Mouse (Mus musculus) ES-Bruce4 (cell line): ENCODE results near the gene Tssk4. TPM values are rescaled to one million over a fixed set of nuclear protein-coding genes. Genes with fewer than 3 reads are reported as not detected.

ENCODE experiments used
- H3K27ac ChIP-seq: 2 replicates; pipeline ENCODE4 v1.5.1; 2012; ENCODE audit warnings: low read length, inconsistent platforms; ENCODE audit not compliant: insufficient read depth
- H3K27me3 ChIP-seq: 2 replicates; pipeline ENCODE4 v1.6.1; 2012; ENCODE audit warnings: mild to moderate bottlenecking, low read length, inconsistent platforms; ENCODE audit not compliant: control insufficient read depth, poor library complexity, insufficient read depth, severe bottlenecking
- H3K36me3 ChIP-seq: 2 replicates; pipeline ENCODE4 v1.6.1; 2012; ENCODE audit warnings: inconsistent platforms, mild to moderate bottlenecking, low read length, moderate library complexity; ENCODE audit not compliant: control insufficient read depth, poor library complexity, insufficient read depth, severe bottlenecking
- H3K4me1 ChIP-seq: one replicate; pipeline ENCODE4 v1.8.1; 2011; ENCODE audit warnings: low read length; ENCODE audit not compliant: control insufficient read depth, insufficient read depth
- H3K4me3 ChIP-seq: 2 replicates; pipeline ENCODE4 v1.5.1; 2011; ENCODE audit warnings: low read depth, mild to moderate bottlenecking, low read length
- H3K9ac ChIP-seq: 2 replicates; pipeline ENCODE4 v1.6.1; 2012; ENCODE audit warnings: low read depth, mild to moderate bottlenecking, inconsistent platforms; ENCODE audit not compliant: poor library complexity, severe bottlenecking
- H3K9me3 ChIP-seq: replicated peaks from 2 replicates; pipeline ENCODE4 v1.6.1; 2012; ENCODE audit warnings: mild to moderate bottlenecking, low read length, inconsistent platforms; ENCODE audit not compliant: control insufficient read depth, poor library complexity, insufficient read depth, severe bottlenecking
- CTCF ChIP-seq: IDR thresholded peaks from one replicate; pipeline ENCODE4 v1.8.1; 2011; ENCODE audit warnings: low read depth, low read length
- EP300 ChIP-seq: IDR thresholded peaks from 2 replicates; pipeline ENCODE4 v1.6.1; 2011; ENCODE audit warnings: low read depth, low read length; ENCODE audit not compliant: insufficient read depth
- POLR2A ChIP-seq: IDR thresholded peaks from one replicate; pipeline ENCODE4 v1.8.1; 2011; ENCODE audit warnings: low read length; ENCODE audit not compliant: insufficient read depth
- polyA plus RNA-seq: library from polyadenylated mRNA; stranded (reverse); fragments of >200 nt; gene quantifications from 2 replicates; pipeline ENCODE4 v1.2.4, GENCODE M21; 2011; ENCODE audit warnings: low read depth; ENCODE audit not compliant: missing spikeins, insufficient read depth, insufficient read length

Tssk4 gene
- polyA plus RNA-seq, 1 experiment, result not detected

DNA sequence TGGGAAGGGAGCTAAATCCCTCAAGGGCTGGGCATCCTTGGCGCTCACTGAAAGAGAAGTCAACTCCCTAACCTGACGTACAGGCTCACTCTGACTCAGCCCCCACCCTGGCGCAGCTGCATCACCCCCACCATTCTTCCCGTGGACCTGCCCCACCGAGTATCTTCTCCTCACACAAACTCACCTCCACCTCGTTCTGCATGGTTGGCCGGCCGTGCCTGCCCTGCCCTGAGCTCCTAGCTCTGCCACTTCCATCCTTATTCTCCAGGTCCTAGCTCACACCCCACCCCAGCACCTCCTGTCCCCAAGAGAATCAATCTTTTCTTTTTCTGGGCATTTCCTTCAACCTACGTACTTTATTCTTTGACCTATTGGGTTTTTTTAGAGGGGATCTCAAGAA lies 51.1 kb downstream of the Tssk4 start:
- H3K27ac ChIP-seq, result no peak overlapping the region
- no peaks in the 10 kb centered on the region for H3K4me1 ChIP-seq
- peaks cover 3% of the 10 kb centered on the region; the same call in 1 of the 2 replicates for H3K36me3 ChIP-seq
- no peaks in the 10 kb centered on the region for H3K9me3 ChIP-seq
- H3K27me3 ChIP-seq, result no peaks in the 10 kb centered on the region
- TF ChIP-seq CTCF, result no peak
- TF ChIP-seq POLR2A, result no peak
- TF ChIP-seq EP300, result no peak
- no peak overlapping the region for H3K4me3 ChIP-seq
- H3K9ac ChIP-seq, result no peak overlapping the region

Other genes starting within 250 kb of the Tssk4 start
- gene Dhrs4, start 171.4 kb upstream of the Tssk4 start, polyA plus RNA-seq, result 24.8 and 29.6 TPM in 2 replicates
- gene Carmil3, start 159.5 kb upstream of the Tssk4 start, polyA plus RNA-seq, result 7.5 and 9.9 TPM in 2 replicates
- gene Cpne6, start 139.7 kb upstream of the Tssk4 start, polyA plus RNA-seq, result not detected in 2 replicates
- not detected in 2 replicates for gene Nrl, start 125.2 kb upstream of the Tssk4 start, polyA plus RNA-seq
- gene Pck2, start 109.9 kb upstream of the Tssk4 start, polyA plus RNA-seq, result 18.0 and 21.2 TPM in 2 replicates
- gene Dcaf11, start 90.2 kb upstream of the Tssk4 start, polyA plus RNA-seq, result 25.6 and 34.7 TPM in 2 replicates
- gene A730061H03Rik, start 89.8 kb upstream of the Tssk4 start, polyA plus RNA-seq, result not detected in 2 replicates
- gene Fitm1, start 74.6 kb upstream of the Tssk4 start, polyA plus RNA-seq, result 1.5 TPM in 1 of 2 replicates, not detected in the other
- 188 and 199 TPM in 2 replicates for gene Psme1, start 72.1 kb upstream of the Tssk4 start, polyA plus RNA-seq
- gene Emc9, start 64.9 kb upstream of the Tssk4 start, polyA plus RNA-seq, result 5.3 and 6.1 TPM in 2 replicates
- gene Psme2, start 59.1 kb upstream of the Tssk4 start, polyA plus RNA-seq, result 195 and 200 TPM in 2 replicates
- 31.6 and 39.1 TPM in 2 replicates for gene Rnf31, start 58.5 kb upstream of the Tssk4 start, polyA plus RNA-seq
- gene Irf9, start 46.6 kb upstream of the Tssk4 start, polyA plus RNA-seq, result 9.6 and 10.9 TPM in 2 replicates
- gene Rec8, start 32.1 kb upstream of the Tssk4 start, polyA plus RNA-seq, result 16.4 and 20.6 TPM in 2 replicates
- gene Ipo4, start 14.2 kb upstream of the Tssk4 start, polyA plus RNA-seq, result 69.4 and 88.5 TPM in 2 replicates
- gene Gm49378, start 12.3 kb upstream of the Tssk4 start, polyA plus RNA-seq, result 9.8 and 14.1 TPM in 2 replicates
- 22.7 and 25.1 TPM in 2 replicates for gene Tm9sf1, start 6.4 kb upstream of the Tssk4 start, polyA plus RNA-seq
- 33.2 and 36.0 TPM in 2 replicates for gene Mdp1, start 10.3 kb downstream of the Tssk4 start, polyA plus RNA-seq
- 22.2 and 26.7 TPM in 2 replicates for gene Gmpr2, start 21.8 kb downstream of the Tssk4 start, polyA plus RNA-seq
- 229 and 241 TPM in 2 replicates for gene Nedd8, start 21.9 kb downstream of the Tssk4 start, polyA plus RNA-seq
- gene Tinf2, start 31.6 kb downstream of the Tssk4 start, polyA plus RNA-seq, result 50.9 and 63.6 TPM in 2 replicates
- gene Tgm1, start 63.7 kb downstream of the Tssk4 start, polyA plus RNA-seq, result 24.3 and 26.9 TPM in 2 replicates
- gene Rabggta, start 72.1 kb downstream of the Tssk4 start, polyA plus RNA-seq, result 39.6 and 42.5 TPM in 2 replicates
- gene Dhrs1, start 95.5 kb downstream of the Tssk4 start, polyA plus RNA-seq, result 34.7 and 38.9 TPM in 2 replicates
- gene Nop9, start 95.5 kb downstream of the Tssk4 start, polyA plus RNA-seq, result 56.2 and 59.8 TPM in 2 replicates
- not detected in 2 replicates for gene Cideb, start 108.3 kb downstream of the Tssk4 start, polyA plus RNA-seq
- gene Ltb4r2, start 111.2 kb downstream of the Tssk4 start, polyA plus RNA-seq, result 5.3 and 6.8 TPM in 2 replicates
- 2.6 and 3.0 TPM in 2 replicates for gene Ltb4r1, start 115.8 kb downstream of the Tssk4 start, polyA plus RNA-seq
- 0.30 and 1.2 TPM in 2 replicates for gene Adcy4, start 133.9 kb downstream of the Tssk4 start, polyA plus RNA-seq
- gene Ripk3, start 138.7 kb downstream of the Tssk4 start, polyA plus RNA-seq, result 11.0 and 16.4 TPM in 2 replicates
- gene Nfatc4, start 173.0 kb downstream of the Tssk4 start, polyA plus RNA-seq, result 57.0 and 57.7 TPM in 2 replicates
- 21.5 and 24.6 TPM in 2 replicates for gene Nynrin, start 203.8 kb downstream of the Tssk4 start, polyA plus RNA-seq
- 0.21 and 0.27 TPM in 2 replicates for gene Cbln3, start 234.2 kb downstream of the Tssk4 start, polyA plus RNA-seq
- 29.8 and 30.9 TPM in 2 replicates for gene Khnyn, start 234.8 kb downstream of the Tssk4 start, polyA plus RNA-seq